Mouse (Mus musculus): ENCODE measurements at regions not wholly inside any gene's neighbourhood (a gene's known extent, or its start where the extent isn't known, plus 50 kb on each side); places are given as distances from the start of the nearest gene placed in this dataset.

DNA sequence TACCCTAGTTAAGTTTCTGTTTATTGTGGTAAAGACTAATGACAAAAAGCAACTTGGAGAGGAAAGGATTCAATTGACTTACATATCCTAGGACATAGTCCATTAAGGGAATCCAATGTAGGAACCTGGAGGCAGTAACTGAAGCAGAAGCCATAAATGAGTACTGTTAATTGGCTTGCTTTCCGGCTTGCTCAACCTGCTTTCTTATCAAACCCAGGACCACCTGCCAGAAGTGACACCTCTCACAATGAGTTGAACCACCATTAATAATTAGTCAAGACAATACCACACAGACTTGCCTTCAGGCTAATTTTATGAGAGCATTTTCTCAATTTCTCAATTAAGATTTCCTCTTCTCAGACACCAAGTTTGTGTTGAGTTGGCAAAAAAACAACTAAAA, 148.8 kb downstream of the Ccser2 start:
- DNase-seq, result no peak

DNA sequence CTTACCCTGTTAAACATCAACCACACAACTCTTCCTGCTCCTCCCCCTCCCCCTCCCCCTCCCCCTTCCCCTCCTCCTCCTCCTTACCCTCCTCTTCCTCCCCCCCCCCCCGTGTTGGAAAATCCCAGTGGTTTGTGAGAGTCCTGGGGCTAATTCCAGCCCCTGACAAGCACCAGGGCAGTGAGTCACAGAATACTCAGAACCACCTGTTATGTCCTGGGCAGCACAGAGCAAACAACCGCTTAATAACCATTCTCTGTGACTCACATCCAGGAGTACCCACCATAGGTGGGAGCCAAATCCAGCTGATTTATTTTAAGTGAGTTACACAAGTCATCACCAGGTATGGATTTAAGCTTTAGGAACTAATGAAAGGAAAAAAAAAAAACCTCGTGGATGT, 166.2 kb downstream of the Ccser2 start:
- DNase-seq, result no peak

GRCm38 (mm10) chr14:36799820-36800219, 168.8 kb downstream of the Ccser2 start:
- no peak for DNase-seq

GRCm38 (mm10) chr14:36781882-36782281, 186.7 kb downstream of the Ccser2 start:
- DNase-seq, result no peak

- peak; percentile 18 for DNase-seq
Observed at GRCm38 (mm10) chr14:36778956-36779355, 189.6 kb downstream of the Ccser2 start.

DNA sequence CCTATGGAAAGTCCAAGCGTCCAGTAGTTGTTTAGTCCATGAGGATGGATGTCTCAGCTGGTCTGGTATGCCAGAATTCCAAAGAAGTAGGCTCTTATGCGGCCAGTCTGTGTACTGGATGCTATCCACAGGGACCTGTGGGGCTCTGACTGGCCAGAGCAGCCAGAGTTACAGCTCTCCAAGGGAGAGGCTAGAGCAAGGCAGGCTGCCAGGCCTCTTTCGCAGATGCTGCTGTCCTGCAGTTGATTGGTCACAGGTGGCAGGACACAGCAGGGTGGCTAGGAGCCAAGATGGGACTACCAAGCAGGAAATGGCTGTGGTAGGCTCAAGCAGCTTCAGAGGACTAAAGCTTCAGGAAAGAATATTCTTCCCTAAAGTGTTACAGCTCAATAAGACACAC, 194.2 kb downstream of the Ccser2 start:
- peak; percentile 4 for DNase-seq

GRCm38 (mm10) chr14:36764377-36764776, 204.2 kb downstream of the Ccser2 start:
- no peak for DNase-seq

- DNase-seq, result no peak
Observed at GRCm38 (mm10) chr14:36756056-36756455, 212.5 kb downstream of the Ccser2 start.

DNA sequence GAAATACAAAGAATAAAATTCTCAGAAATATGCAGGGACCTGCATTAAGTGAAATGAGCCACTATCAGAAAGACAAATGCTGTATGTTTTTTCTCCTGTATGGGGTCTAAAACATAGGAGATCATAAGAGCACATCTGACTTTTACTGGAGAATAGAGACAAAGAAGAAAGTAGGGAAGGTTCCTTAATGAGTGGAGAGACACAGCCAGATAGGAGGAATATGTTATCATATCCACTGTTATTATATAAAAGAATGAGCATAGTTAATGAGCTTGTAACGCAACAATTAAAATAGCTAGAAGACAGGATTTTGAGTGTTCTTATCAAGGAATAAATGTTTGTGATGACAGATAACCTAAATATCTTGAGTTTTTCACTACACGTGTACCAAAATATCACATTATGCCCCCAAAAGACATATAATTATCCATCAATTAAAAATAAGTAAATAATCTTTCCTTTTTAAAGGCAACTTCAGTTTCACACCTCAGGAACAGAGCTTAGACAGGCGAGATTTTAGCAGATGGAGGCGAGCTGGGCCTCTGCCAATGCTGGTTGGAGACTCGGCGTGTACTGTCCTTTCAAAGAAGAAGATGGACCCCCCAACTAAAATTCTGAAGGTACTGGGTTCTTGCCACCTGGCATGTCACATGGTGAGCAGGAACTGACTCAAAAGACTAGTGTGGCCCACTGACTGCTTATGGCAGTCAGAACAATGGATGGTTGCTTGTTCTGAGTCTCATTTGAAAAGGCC, 220.3 kb downstream of the Ccser2 start:
- DNase-seq, result peak; percentile 13

DNA sequence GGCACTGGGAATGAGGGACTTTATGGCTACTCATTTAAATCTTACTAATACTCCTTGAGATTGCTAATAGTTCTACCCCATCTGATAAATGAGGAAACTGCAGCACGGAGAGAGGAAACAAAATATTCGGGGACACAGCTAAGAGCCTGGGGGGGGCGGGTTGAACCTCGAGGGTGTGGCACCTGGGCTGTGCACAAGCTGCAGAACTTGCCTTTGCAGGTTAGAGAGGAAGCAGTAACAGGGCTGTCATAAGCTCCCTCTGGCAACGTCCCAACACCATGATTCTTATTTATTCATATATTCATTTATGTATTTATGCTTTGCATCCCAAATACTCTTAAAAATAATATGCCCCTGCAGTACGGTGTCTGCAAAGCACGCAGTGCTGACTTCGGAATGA, 237.5 kb downstream of the Ccser2 start:
- no peak for DNase-seq

DNA sequence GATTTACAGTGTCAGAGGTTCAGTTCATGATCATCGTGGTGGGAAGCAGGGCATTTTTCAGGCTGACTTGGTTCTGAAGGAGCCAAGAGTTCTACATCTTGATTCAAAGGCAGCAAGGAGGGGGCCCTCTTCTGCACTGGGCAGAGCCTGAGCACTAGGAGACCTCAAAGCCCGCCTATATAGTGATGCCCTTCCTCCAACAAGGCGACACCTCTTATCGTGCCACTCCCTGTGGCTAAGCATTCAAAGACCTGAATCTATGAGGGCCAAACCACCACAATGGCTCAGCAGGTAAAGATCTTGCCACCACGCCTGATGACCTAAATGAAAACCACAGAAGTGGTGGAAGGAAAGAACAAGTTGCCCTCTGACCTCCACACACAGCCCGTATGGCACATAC, 242.5 kb downstream of the Ccser2 start:
- DNase-seq, result no peak

GRCm38 (mm10) chr14:36715684-36716083, 252.9 kb downstream of the Ccser2 start:
- no peak for DNase-seq

- peak; percentile 44 for DNase-seq
Observed at GRCm38 (mm10) chr14:36696993-36697392, 271.6 kb downstream of the Ccser2 start.

DNA sequence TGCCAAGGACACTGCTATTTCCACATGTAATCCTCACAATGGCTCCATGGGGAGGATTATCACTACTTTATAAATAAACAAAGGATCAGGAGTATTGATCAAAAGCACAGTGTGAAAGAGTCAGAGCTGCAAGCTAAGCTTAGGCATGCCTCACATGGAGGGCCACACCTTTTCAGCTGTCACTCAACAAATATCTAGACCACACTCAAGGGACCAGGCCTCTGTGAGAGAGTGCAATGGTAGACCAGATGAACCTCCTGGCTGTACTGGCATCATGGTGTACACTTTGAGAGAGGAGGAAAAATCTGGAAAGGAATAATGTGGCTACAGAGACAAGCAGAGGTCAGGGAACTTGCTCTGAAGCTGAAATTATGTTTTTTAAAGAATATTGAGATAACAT, 276.6 kb downstream of the Ccser2 start:
- DNase-seq, result no peak

GRCm38 (mm10) chr14:36691018-36691417, 277.6 kb downstream of the Ccser2 start:
- no peak for DNase-seq

GRCm38 (mm10) chr14:36658678-36659263, 309.8 kb downstream of the Ccser2 start:
- DNase-seq, result no peak

- no peak for DNase-seq
Observed at GRCm38 (mm10) chr14:36658193-36658592, 310.4 kb downstream of the Ccser2 start.

- DNase-seq, result peak; percentile 5
Observed at GRCm38 (mm10) chr14:36652982-36653557, 315.5 kb downstream of the Ccser2 start.

DNA sequence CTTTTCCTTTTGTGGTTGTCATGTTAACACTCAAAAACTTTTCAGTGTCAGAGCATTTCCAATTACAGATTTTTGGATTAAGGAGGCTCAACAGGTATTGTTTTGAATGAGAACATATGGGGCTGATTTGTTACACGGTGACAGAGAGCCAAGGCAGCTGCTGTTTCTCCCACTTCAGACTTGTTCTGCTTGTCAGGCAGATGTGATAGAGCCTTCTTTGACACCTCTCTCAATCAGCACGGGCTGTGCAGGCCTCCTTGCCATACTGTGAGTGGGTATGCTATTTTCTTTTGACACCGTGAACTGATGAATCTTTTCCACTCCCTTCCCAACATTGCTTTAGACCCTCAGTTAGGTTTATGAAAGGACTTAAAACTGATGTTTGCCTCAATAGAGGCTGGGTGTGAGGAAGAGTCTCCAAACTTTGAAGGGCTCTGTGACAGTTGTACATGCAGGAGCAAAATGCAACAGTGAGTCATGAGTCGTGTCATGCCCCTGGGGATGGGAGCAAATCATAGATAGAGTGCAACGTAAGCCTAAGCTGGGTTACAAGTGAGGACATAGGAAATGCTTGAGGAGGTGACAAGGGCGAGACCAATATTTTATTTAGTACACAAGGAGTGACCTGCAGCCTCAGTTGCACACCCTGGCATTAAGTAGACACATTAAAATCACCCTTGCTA, 317.4 kb downstream of the Ccser2 start:
- DNase-seq, result no peak

DNA sequence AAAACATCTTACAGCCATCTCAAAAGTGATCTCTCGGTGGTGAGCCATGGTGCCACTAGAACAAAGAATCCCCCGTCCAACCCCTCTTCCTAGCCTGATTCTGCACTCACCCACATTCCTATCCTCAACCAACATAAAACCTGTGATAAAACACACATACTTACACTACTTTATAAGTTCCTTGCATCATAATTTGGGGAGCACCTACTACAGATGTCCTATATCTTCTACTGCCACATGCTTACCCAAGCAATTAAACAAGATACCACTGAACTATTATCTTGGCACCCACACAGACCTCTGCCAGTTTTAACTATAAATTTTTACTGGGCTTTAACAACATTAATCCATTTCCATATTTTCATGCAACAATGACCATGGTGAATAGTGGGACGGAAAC, 321.9 kb downstream of the Ccser2 start:
- DNase-seq, result no peak

DNA sequence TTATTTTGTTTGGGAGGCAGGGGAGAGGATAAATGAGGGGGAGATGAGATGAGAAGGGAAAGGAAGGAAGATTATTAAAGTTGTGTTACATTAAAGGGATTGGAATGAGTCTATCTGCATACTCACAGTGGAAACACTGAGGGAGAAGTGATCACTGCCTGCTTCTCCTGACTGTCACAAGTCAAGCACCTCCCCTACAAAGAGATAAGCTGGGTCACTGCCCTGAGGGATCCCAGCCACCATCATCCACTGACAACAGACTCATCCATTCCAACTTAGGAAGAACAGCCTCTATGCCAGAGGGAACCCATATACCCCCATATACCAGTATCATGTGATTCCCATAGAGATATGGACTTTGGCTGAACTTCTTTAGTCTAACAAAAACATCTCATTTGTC, 322.3 kb downstream of the Ccser2 start:
- no peak for DNase-seq

DNA sequence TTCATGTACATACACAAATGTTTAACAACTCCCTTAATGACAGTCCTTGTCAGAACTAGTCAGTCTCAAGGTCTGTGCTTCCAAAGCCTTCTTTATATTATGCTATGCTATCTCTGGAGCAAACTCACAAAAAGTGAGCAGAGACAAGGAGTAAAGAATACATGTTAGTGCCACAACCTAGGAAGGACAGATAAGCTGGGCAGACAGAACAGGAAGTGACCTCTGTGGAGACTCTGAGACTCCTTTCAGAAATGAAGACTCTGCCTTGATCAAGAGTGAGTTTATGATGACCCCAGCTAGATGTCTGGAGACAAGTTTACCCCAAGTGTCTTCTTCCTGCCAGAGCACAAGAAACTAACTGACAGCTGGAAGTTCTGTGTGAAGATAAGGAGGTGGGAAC, 343.8 kb downstream of the Ccser2 start:
- DNase-seq, result no peak

- no peak for DNase-seq
Observed at GRCm38 (mm10) chr14:36624134-36624533, 344.4 kb downstream of the Ccser2 start.

GRCm38 (mm10) chr14:36623036-36623435, 345.5 kb downstream of the Ccser2 start:
- DNase-seq, result no peak
